Mouse (Mus musculus) embryo, embryonic 9.5 days (tissue): ENCODE measurements around the gene Olfr1215.
"Not testable (repeated sequence)": the region's sequence is repeated elsewhere in the genome, so short reads cannot be mapped to it uniquely, and the experiment has no call there.

Experiments
- DNase-seq: peaks from one replicate; pipeline ENCODE4 v3.0.0-alpha.2; 2017; ENCODE audit errors: extremely low spot score

The Olfr1215 gene

DNA sequence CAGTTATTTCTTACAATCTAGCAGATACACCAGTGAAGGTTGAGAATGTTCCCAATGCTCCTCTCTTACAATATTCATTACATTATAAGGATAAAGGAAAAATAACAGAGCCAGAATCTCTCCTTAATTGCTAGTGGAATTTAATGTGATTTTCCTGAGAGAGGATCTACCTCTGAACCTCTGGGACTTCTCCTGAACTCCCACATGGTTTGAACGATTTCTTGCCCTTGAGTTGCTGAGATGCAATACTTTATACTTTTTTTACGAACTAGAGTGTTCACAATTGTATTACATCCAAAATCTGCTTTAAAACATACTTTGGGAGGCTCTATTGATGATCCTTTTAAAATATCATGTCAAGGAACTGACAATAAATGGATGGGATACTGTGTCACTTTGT, at the start of gene Olfr1215:
TSS of gene Olfr1215 (minus strand) at position 101 of the 400 bp plus-strand sequence.
- DNase-seq = no peak

DNA sequence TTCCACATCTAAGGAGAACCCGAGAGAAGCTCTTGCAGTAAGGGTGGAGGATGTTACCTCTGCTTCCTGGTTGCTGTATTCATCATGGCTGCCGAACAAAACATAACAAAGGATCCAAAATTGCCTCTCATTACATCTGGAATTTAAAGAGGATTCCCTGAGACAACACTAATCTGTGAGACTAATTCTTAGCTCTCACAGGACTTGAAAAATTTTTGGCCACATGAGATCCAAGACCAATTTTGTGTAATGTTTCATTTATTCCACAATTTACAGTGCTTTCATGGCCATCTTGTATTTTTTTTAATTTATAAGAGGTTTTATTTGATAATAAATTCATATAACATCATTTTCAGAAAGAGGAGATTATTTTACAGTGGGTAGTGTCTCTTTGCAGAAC, 25.2 kb upstream of the Olfr1215 start, which contains the start of gene Olfr1217:
TSS of gene Olfr1217 (minus strand) at position 101 of the 400 bp plus-strand sequence.
- DNase-seq = no peak

DNA sequence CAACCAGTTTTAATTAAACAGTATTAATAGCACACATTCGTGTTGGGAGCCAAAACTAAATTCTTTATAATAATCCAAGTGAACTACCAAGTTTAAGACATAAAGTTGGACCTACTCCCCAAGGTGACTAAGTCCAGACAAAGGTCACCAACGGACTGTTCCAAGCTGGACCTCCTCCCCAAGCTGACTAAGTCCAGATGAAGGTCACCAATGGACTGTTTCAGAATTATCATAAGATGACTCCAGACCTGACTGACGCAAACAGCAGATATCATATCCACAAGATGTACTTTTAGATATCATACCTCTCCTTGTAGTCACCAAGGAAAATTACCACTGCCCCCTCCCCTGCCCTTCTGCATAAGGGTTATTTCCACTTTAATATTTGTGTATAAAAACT, 14.7 kb upstream of the Olfr1215 start:
- not testable (repeated sequence) for DNase-seq

DNA sequence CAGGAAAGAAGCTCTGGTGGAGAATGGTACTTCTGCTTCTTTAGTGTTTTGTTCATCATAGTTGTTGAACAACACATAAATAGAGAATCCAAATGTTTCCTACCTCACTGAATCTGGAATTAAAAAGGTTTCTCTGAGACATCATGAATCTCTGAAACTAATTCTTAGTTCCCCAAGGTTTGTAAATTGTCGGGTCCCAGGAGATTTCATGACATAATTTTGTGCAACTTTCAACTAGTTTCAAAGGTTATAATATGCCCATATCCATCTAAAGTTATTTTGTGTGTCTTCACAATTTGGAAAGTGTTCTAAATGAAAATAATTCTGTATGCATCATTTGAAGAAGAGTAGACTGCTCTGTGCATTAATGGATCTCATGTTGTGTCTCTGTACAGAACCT, 11.5 kb upstream of the Olfr1215 start, which contains the start of gene Olfr1216:
TSS of gene Olfr1216 (minus strand) at position 101 of the 400 bp plus-strand sequence.
- DNase-seq = no peak

DNA sequence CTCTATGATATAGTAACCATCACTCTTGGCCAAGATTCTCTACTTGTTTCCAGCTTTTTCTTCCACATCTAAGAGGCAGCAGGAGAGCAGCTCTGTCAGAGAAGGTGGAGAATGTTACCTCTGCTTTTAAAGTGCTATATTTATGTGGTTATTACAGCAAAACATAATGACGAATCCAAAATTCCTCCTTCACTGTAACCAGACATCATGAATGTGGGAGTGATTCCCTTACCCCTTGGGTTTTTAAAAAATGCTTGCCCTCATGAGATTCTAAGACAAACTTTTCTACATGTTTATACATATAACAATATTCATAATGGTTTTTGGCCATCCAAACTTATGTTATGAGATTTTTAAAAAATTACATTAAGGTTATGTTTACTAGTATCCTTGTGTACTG, 14.2 kb downstream of the Olfr1215 start, which contains the start of gene Olfr1214:
TSS of gene Olfr1214 (minus strand) at position 101 of the 400 bp plus-strand sequence.
- no peak for DNase-seq

DNA sequence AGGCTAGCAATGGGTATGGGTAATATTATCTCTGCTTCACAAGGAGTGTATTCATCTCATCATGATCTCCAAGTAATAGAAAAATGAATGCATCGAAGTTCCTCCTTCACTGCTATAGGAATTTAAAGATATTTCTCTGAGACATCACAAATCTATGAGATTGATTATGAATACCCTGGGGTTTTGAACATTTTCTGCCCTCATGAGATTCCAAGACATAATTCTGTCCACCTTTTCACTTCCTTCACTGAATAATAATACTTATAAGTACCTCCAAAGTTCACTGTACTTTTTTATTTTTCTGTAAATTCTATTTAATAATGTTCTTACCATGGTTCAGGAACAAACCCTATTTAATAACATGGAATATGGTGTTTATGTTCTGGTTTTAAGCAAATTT, 26.6 kb downstream of the Olfr1215 start, which contains the start of gene Gm13762:
TSS of gene Gm13762 (minus strand) at position 101 of the 400 bp plus-strand sequence.
- DNase-seq = no peak

DNA sequence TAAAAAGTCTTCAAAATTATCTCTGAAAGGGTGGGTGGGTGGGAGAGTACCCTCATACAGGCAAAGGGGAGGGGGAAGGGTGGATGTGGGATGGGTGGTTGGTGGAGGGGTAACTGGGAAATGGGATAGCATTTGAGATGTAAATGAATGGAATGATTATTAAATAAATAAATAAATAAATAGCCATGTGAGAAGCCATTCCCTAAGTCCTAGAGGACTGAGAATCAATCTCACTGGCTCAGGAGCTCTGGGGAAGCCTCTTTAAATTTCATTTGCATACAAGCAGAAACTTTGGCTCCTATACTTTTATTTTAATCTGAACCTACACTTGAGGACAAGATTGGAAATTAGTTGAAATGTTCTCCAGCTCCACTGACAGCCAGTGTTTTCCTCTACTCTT, 53.1 kb downstream of the Olfr1215 start, which contains the start of gene Olfr1212:
TSS of gene Olfr1212 (plus strand) at position 301 of the 400 bp plus-strand sequence.
- no peak for DNase-seq
